Mouse (Mus musculus): ENCODE results near the gene 4430402I18Rik. TPM values are rescaled to one million over a fixed set of nuclear protein-coding genes. Genes with fewer than 3 reads are reported as not detected.

The 4430402I18Rik gene
- polyA plus RNA-seq, 1 experiment from 2014 or later: 1.4 TPM

DNA sequence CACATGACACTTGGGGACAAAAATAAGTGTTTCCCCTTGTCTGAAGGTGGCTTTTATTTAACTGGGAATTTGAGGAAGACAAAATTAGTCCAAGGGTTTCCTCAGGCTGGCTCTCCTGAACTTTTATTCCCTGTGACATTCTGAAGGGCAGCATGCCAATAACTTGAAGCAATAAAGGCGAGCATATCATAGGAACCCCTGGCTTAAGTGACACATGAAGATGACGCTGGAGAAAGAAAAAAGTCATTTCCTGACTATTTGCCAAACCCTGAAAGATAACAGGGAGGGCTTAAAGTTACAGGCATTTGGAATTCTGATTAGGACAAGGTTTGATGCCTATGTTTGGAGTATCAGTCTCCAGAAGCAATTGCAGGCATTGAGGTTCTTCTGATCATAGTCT is 20.3 kb downstream of the 4430402I18Rik start:
- Histone ChIP-seq H3K27me3 (ENCODE audit: control insufficient read depth, insufficient read depth, low read length) (no peaks in the 10 kb centered on the region), H3K27ac (ENCODE audit: low read depth, low read length) (no peak overlapping the region), H3K9me3 (ENCODE audit: control insufficient read depth, low read length) (no peaks in the 10 kb centered on the region), H3K4me1 (ENCODE audit: control insufficient read depth, insufficient read depth, low read length) (no peaks in the 10 kb centered on the region), H3K4me3 (ENCODE audit: low read depth, low read length) (no peak overlapping the region), H3K4me2 (ENCODE audit: low read depth, low read length) (no peak overlapping the region), H3K36me3 (ENCODE audit: control insufficient read depth, insufficient read depth, low read length) (no peaks in the 10 kb centered on the region), H3K9ac (replicated peaks; ENCODE audit: low read depth, low read length) (no peak overlapping the region)
- ATAC-seq (ENCODE audit: low read depth): no peak
- 76% methylated on average over 2 of the region's 2 CpGs for WGBS

DNA sequence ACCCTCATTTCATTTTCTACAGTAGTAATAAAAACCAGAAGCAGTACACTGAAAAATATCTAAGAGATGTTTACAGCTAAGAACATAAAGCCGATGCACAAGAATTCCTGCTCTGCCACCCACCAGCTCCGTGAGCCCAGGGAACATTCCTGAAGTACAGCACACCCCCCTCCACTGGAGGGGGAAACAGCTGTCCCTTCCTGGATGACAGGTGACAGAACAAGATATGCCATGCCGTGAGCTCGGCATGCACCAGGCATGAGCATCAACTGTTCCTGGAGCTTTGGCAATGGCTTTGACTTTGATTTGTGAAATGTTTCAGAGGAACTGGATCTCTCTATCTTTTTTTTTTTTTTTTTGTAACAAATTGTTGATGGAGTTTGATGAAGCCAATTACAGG is 20.8 kb downstream of the 4430402I18Rik start:
- Histone ChIP-seq H3K4me1 (ENCODE audit: control insufficient read depth, insufficient read depth, low read length) (no peaks in the 10 kb centered on the region), H3K27me3 (ENCODE audit: control insufficient read depth, insufficient read depth, low read length) (no peaks in the 10 kb centered on the region), H3K4me3 (ENCODE audit: low read depth, low read length) (no peak overlapping the region), H3K9ac (replicated peaks; ENCODE audit: low read depth, low read length) (no peak overlapping the region), H3K9me3 (ENCODE audit: control insufficient read depth, low read length) (no peaks in the 10 kb centered on the region), H3K36me3 (ENCODE audit: control insufficient read depth, insufficient read depth, low read length) (no peaks in the 10 kb centered on the region), H3K27ac (ENCODE audit: low read depth, low read length) (no peak overlapping the region), H3K4me2 (ENCODE audit: low read depth, low read length) (no peak overlapping the region)
- 67% methylated on average over 4 of the region's 4 CpGs for WGBS
- no peak for ATAC-seq (ENCODE audit: low read depth)

DNA sequence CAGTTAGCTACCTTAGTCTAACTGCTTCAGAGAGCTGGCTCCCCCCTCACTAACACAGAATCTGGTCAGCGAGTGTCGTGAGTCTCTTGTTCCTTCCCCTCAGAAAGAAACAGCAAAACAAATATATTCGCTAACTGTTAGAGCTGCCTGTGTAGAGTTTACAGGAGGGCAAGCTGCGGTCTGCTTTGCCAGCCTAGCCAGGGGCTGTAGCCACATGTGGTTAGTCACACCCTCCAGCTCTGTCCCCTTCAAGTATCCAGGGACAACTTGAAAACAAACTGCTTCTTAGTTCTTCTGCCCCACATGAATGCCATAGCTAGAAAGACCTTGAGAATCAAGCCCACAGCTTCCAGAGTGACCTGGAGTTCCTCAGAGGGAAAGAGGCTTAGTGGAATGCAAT is 26.3 kb downstream of the 4430402I18Rik start:
- H3K27ac ChIP-seq (ENCODE audit: low read depth, low read length): no peak overlapping the region
- no peak overlapping the region for H3K4me2 ChIP-seq (ENCODE audit: low read depth, low read length)
- ATAC-seq (ENCODE audit: low read depth): no peak
- no peaks in the 10 kb centered on the region for H3K4me1 ChIP-seq (ENCODE audit: control insufficient read depth, insufficient read depth, low read length)
- H3K27me3 ChIP-seq (ENCODE audit: control insufficient read depth, insufficient read depth, low read length): no peaks in the 10 kb centered on the region
- WGBS: 79% methylated on average over 4 of the region's 4 CpGs
- H3K4me3 ChIP-seq (ENCODE audit: low read depth, low read length): no peak overlapping the region
- H3K36me3 ChIP-seq (ENCODE audit: control insufficient read depth, insufficient read depth, low read length): no peaks in the 10 kb centered on the region
- H3K9me3 ChIP-seq (ENCODE audit: control insufficient read depth, low read length): no peaks in the 10 kb centered on the region
- no peak overlapping the region for H3K9ac ChIP-seq (replicated peaks; ENCODE audit: low read depth, low read length)

- Histone ChIP-seq H3K27ac (ENCODE audit: low read depth, low read length) (no peak overlapping the region), H3K36me3 (ENCODE audit: control insufficient read depth, insufficient read depth, low read length) (no peaks in the 10 kb centered on the region), H3K27me3 (ENCODE audit: control insufficient read depth, insufficient read depth, low read length) (no peaks in the 10 kb centered on the region), H3K4me1 (ENCODE audit: control insufficient read depth, insufficient read depth, low read length) (no peaks in the 10 kb centered on the region), H3K9me3 (ENCODE audit: control insufficient read depth, low read length) (no peaks in the 10 kb centered on the region), H3K4me2 (ENCODE audit: low read depth, low read length) (no peak overlapping the region), H3K4me3 (ENCODE audit: low read depth, low read length) (no peak overlapping the region), H3K9ac (replicated peaks; ENCODE audit: low read depth, low read length) (no peak overlapping the region)
- ATAC-seq (ENCODE audit: low read depth): no peak
- 84% methylated on average over 9 of the region's 9 CpGs for WGBS
These were observed 27.3 kb downstream of the 4430402I18Rik start for GRCm38 (mm10) chr19:28940135-28940874.

DNA sequence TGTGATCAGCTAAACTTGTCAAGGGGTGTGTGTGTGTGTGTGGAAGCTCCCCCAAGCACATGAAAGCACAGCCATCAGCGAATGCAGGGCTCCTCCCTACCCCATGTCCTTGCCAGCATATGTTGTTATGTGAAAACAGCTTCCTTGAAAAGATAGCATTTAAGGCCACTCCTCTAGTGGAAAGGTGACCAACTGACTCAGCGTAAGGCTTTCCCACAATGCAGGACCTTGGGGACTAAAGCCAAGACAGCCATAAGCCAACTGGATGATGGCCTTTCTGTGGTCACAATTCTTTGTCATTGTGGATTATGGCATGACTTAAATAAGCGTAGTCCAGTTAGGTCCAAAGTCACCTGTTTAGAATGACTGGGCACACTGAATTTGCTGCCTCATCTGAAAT is 32.7 kb downstream of the 4430402I18Rik start:
- no peak overlapping the region for H3K4me3 ChIP-seq (ENCODE audit: low read depth, low read length)
- no peaks in the 10 kb centered on the region for H3K27me3 ChIP-seq (ENCODE audit: control insufficient read depth, insufficient read depth, low read length)
- WGBS: 92% methylated on average over 3 of the region's 3 CpGs
- H3K4me1 ChIP-seq (ENCODE audit: control insufficient read depth, insufficient read depth, low read length): no peaks in the 10 kb centered on the region
- H3K4me2 ChIP-seq (ENCODE audit: low read depth, low read length): no peak overlapping the region
- H3K36me3 ChIP-seq (ENCODE audit: control insufficient read depth, insufficient read depth, low read length): no peaks in the 10 kb centered on the region
- H3K9me3 ChIP-seq (ENCODE audit: control insufficient read depth, low read length): no peaks in the 10 kb centered on the region
- no peak overlapping the region for H3K9ac ChIP-seq (replicated peaks; ENCODE audit: low read depth, low read length)
- ATAC-seq (ENCODE audit: low read depth): no peak
- H3K27ac ChIP-seq (ENCODE audit: low read depth, low read length): no peak overlapping the region

DNA sequence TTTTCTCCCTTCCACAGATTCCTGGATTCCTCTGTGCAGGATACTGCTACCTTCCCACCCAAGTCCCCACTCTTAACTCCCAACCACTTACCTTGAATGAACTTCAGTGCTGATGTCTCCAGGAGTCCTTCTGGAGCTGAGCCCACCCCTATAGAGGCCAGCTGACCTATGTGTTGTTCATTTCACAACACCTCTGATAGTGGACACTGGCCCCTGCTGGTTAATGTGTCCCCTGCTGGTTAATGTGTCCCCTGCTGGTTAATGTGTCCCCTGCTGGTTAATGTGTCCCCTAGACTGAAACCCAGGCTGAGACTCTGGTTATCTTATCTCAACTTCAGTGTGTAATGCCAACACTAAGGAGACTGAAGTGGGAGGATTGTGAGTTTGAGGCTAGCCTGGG is 38.6 kb downstream of the 4430402I18Rik start:
- no peaks in the 10 kb centered on the region for H3K9me3 ChIP-seq (ENCODE audit: control insufficient read depth, low read length)
- no peak overlapping the region for H3K9ac ChIP-seq (replicated peaks; ENCODE audit: low read depth, low read length)
- no peak overlapping the region for H3K4me3 ChIP-seq (ENCODE audit: low read depth, low read length)
- H3K4me1 ChIP-seq (ENCODE audit: control insufficient read depth, insufficient read depth, low read length): no peaks in the 10 kb centered on the region
- ATAC-seq (ENCODE audit: low read depth): no peak
- H3K36me3 ChIP-seq (ENCODE audit: control insufficient read depth, insufficient read depth, low read length): no peaks in the 10 kb centered on the region
- H3K4me2 ChIP-seq (ENCODE audit: low read depth, low read length): no peak overlapping the region
- no peaks in the 10 kb centered on the region for H3K27me3 ChIP-seq (ENCODE audit: control insufficient read depth, insufficient read depth, low read length)
- no peak overlapping the region for H3K27ac ChIP-seq (ENCODE audit: low read depth, low read length)

- no peaks in the 10 kb centered on the region for H3K36me3 ChIP-seq (ENCODE audit: control insufficient read depth, insufficient read depth, low read length)
- ATAC-seq (ENCODE audit: low read depth): no peak
- H3K9me3 ChIP-seq (ENCODE audit: control insufficient read depth, low read length): no peaks in the 10 kb centered on the region
- no peak overlapping the region for H3K27ac ChIP-seq (ENCODE audit: low read depth, low read length)
- H3K4me2 ChIP-seq (ENCODE audit: low read depth, low read length): no peak overlapping the region
- H3K4me1 ChIP-seq (ENCODE audit: control insufficient read depth, insufficient read depth, low read length): no peaks in the 10 kb centered on the region
- no peak overlapping the region for H3K4me3 ChIP-seq (ENCODE audit: low read depth, low read length)
- no peak overlapping the region for H3K9ac ChIP-seq (replicated peaks; ENCODE audit: low read depth, low read length)
- WGBS: 82% methylated on average over 4 of the region's 4 CpGs
- H3K27me3 ChIP-seq (ENCODE audit: control insufficient read depth, insufficient read depth, low read length): no peaks in the 10 kb centered on the region
These were observed 40.2 kb downstream of the 4430402I18Rik start for GRCm38 (mm10) chr19:28927396-28927795.

DNA sequence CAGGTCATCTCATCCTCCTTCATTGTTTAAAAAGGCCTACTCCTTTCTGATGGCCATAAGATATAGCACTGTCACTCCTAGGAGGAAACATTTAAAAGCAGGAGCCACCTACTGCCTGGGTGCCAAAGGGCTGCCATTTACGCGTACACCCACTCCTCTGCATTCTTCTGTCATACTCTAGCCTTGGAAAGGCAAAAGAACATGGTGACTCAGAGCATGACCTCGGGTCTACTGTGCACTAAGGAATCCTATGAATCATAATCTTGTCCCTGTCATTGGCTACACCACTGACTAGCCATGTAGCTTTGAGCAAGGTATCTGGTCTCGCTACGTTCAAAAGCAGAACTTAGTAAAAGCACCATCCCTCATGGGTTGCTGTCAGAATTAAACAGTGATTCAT is 41.2 kb downstream of the 4430402I18Rik start:
- 85% methylated on average over 5 of the region's 5 CpGs for WGBS
- H3K9me3 ChIP-seq (ENCODE audit: control insufficient read depth, low read length): no peaks in the 10 kb centered on the region
- no peak overlapping the region for H3K4me2 ChIP-seq (ENCODE audit: low read depth, low read length)
- no peaks in the 10 kb centered on the region for H3K36me3 ChIP-seq (ENCODE audit: control insufficient read depth, insufficient read depth, low read length)
- H3K4me3 ChIP-seq (ENCODE audit: low read depth, low read length): no peak overlapping the region
- no peak overlapping the region for H3K27ac ChIP-seq (ENCODE audit: low read depth, low read length)
- no peaks in the 10 kb centered on the region for H3K27me3 ChIP-seq (ENCODE audit: control insufficient read depth, insufficient read depth, low read length)
- H3K9ac ChIP-seq (replicated peaks; ENCODE audit: low read depth, low read length): no peak overlapping the region
- H3K4me1 ChIP-seq (ENCODE audit: control insufficient read depth, insufficient read depth, low read length): no peaks in the 10 kb centered on the region
- ATAC-seq (ENCODE audit: low read depth): no peak

- no peak overlapping the region for H3K4me2 ChIP-seq (ENCODE audit: low read depth, low read length)
- no peak for ATAC-seq (ENCODE audit: low read depth)
These were observed 49.8 kb downstream of the 4430402I18Rik start for GRCm38 (mm10) chr19:28917839-28918238.

More at GRCm38 (mm10) chr19:28917839-28918238, 49.8 kb downstream of the 4430402I18Rik start:
- Histone ChIP-seq H3K27me3 (ENCODE audit: control insufficient read depth, insufficient read depth, low read length) (no peaks in the 10 kb centered on the region), H3K4me1 (ENCODE audit: control insufficient read depth, insufficient read depth, low read length) (no peaks in the 10 kb centered on the region), H3K9me3 (ENCODE audit: control insufficient read depth, low read length) (no peaks in the 10 kb centered on the region), H3K36me3 (ENCODE audit: control insufficient read depth, insufficient read depth, low read length) (no peaks in the 10 kb centered on the region), H3K27ac (ENCODE audit: low read depth, low read length) (no peak overlapping the region), H3K9ac (replicated peaks; ENCODE audit: low read depth, low read length) (no peak overlapping the region), H3K4me3 (ENCODE audit: low read depth, low read length) (no peak overlapping the region)
- 83% methylated on average over 5 of the region's 5 CpGs for WGBS
